Mouse (Mus musculus): ENCODE results near the gene Abcg1. TPM values are rescaled to one million over a fixed set of nuclear protein-coding genes. Genes with fewer than 3 reads are reported as not detected.
A peak's percentile ranks its signal among the peaks of the same experiment; 100 is the strongest.

Gene Abcg1
- polyA plus RNA-seq, 1 experiment from 2014 or later: 5.6 TPM

DNA sequence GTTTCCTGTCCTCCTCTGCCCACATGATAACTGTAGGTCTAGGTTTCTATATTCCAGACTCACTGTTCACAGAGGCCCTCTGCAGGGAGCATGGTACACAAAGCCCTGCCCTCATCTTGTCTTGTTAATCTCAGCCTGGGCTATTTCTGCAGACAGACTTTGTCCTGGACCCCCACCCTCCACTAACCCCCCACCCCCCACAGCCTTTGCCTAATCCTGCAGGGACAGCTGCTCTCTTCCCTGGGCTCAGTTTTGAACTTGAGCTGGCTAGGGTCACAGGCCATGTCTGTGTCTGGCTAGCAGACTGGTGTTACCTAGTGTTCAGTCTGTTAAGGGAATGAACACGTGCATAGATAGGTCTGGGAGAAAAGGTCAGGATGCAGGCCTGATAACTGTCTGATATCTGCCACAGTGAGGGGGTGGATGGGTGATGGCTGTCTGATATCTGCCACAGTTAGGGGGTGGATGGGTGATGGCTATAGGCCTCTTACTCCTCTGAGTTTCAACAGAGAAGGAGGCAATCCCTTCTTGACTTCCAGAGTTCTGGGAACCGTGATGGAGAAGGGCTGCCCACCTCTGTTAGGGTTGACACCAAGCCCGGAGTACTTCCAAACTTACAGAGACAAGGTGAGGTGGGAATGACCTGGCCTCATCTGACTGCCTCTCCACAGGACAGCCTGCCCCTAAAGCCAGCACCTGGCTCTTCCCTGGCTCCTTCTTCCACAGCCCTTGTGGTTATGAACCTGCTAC, 4.0 kb downstream of the Abcg1 start:
- no peak for ATAC-seq

DNA sequence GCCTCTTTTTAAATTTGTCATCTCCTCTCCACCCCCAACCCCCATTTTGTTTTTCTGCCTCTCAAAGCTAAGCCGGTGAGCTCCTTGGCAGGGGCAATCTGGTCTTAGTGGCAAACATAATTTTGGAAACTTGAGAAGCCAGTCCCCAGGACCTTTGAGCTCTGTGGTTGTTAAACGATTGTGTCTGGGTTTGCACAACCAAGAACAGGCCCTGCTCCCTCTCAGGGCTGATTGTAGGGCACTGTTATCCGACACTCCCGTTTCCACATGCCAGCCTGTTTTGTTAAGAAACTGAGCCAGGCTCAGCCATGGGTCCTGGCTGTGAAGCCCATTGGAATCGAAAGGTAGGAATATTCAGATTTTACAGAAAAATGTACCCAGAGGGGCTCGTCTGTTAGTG, 8.6 kb downstream of the Abcg1 start:
- no peaks in the 10 kb centered on the region for H3K36me3 ChIP-seq (ENCODE audit: control insufficient read depth, insufficient read depth, low read length)
- no peaks in the 10 kb centered on the region for H3K27me3 ChIP-seq (replicated peaks; ENCODE audit: control insufficient read depth, insufficient read depth, low read length)
- H3K9me3 ChIP-seq (ENCODE audit: control insufficient read depth, low read length): no peaks in the 10 kb centered on the region
- 57% methylated on average over 6 of the region's 6 CpGs for WGBS
- no peak overlapping the region for H3K4me2 ChIP-seq (ENCODE audit: low read depth, low read length)
- peaks cover 5% of the 10 kb centered on the region for H3K4me1 ChIP-seq (ENCODE audit: control insufficient read depth, insufficient read depth, low read length)
- H3K9ac ChIP-seq (ENCODE audit: low read depth, low read length): no peak overlapping the region
- no peak overlapping the region for H3K27ac ChIP-seq (ENCODE audit: low read length)
- H3K4me3 ChIP-seq (ENCODE audit: low read length): no peak overlapping the region
- ATAC-seq: no peak

More for the DNA sequence above, 4.0 kb downstream of the Abcg1 start:
- H3K27me3 ChIP-seq (replicated peaks; ENCODE audit: control insufficient read depth, insufficient read depth, low read length): peaks cover 17% of the 10 kb centered on the region
- H3K4me1 ChIP-seq (ENCODE audit: control insufficient read depth, insufficient read depth, low read length): peaks cover 12% of the 10 kb centered on the region
- H3K9me3 ChIP-seq (ENCODE audit: control insufficient read depth, low read length): no peaks in the 10 kb centered on the region
- H3K36me3 ChIP-seq (ENCODE audit: control insufficient read depth, insufficient read depth, low read length): no peaks in the 10 kb centered on the region
- WGBS: 72% methylated on average over 3 of the region's 3 CpGs
- H3K4me3 ChIP-seq (ENCODE audit: low read length): no peak overlapping the region
- no peak overlapping the region for H3K4me2 ChIP-seq (ENCODE audit: low read depth, low read length)
- no peak overlapping the region for H3K27ac ChIP-seq (ENCODE audit: low read length)
- no peak overlapping the region for H3K9ac ChIP-seq (ENCODE audit: low read depth, low read length)

GRCm38 (mm10) chr17:31067051-31067450, 9.6 kb downstream of the Abcg1 start:
- H3K27me3 ChIP-seq (replicated peaks; ENCODE audit: control insufficient read depth, insufficient read depth, low read length): no peaks in the 10 kb centered on the region
- 69% methylated on average over 11 of the region's 11 CpGs for WGBS
- no peaks in the 10 kb centered on the region for H3K9me3 ChIP-seq (ENCODE audit: control insufficient read depth, low read length)
- peak; percentile 67 for ATAC-seq
- no peak overlapping the region for H3K4me2 ChIP-seq (ENCODE audit: low read depth, low read length)
- no peak overlapping the region for H3K4me3 ChIP-seq (ENCODE audit: low read length)
- H3K4me1 ChIP-seq (ENCODE audit: control insufficient read depth, insufficient read depth, low read length): peaks cover 9% of the 10 kb centered on the region
- H3K27ac ChIP-seq (ENCODE audit: low read length): no peak overlapping the region
- H3K9ac ChIP-seq (ENCODE audit: low read depth, low read length): no peak overlapping the region
- H3K36me3 ChIP-seq (ENCODE audit: control insufficient read depth, insufficient read depth, low read length): no peaks in the 10 kb centered on the region

GRCm38 (mm10) chr17:31069121-31069520, 11.6 kb downstream of the Abcg1 start:
- 83% methylated on average over 6 of the region's 6 CpGs for WGBS
- Histone ChIP-seq H3K9ac (ENCODE audit: low read depth, low read length) (no peak overlapping the region), H3K4me2 (ENCODE audit: low read depth, low read length) (no peak overlapping the region), H3K9me3 (ENCODE audit: control insufficient read depth, low read length) (no peaks in the 10 kb centered on the region), H3K27me3 (replicated peaks; ENCODE audit: control insufficient read depth, insufficient read depth, low read length) (no peaks in the 10 kb centered on the region), H3K4me3 (ENCODE audit: low read length) (no peak overlapping the region), H3K27ac (ENCODE audit: low read length) (no peak overlapping the region), H3K4me1 (ENCODE audit: control insufficient read depth, insufficient read depth, low read length) (peaks cover 23% of the 10 kb centered on the region), H3K36me3 (ENCODE audit: control insufficient read depth, insufficient read depth, low read length) (no peaks in the 10 kb centered on the region)
- ATAC-seq: no peak

DNA sequence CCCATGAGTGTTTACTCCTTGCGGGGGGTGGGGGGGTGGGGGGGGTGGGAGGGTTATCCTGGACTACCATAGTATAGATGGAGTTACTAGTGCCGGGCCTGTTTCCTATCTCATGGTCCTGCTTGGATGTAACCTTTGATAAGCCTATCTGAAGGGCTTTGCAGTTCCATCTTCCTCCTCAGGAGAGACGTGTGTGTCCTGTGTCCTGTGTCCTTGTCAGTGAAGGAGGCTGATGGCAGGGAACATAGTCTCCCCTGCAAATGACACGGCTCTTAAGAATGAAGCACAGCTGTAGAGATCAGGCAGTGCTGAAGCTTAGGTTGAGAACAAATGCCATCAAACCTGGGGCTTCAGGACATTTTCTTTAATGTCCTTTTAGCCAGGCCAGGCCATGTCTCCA, 12.4 kb downstream of the Abcg1 start:
- H3K27me3 ChIP-seq (replicated peaks; ENCODE audit: control insufficient read depth, insufficient read depth, low read length): no peaks in the 10 kb centered on the region

DNA sequence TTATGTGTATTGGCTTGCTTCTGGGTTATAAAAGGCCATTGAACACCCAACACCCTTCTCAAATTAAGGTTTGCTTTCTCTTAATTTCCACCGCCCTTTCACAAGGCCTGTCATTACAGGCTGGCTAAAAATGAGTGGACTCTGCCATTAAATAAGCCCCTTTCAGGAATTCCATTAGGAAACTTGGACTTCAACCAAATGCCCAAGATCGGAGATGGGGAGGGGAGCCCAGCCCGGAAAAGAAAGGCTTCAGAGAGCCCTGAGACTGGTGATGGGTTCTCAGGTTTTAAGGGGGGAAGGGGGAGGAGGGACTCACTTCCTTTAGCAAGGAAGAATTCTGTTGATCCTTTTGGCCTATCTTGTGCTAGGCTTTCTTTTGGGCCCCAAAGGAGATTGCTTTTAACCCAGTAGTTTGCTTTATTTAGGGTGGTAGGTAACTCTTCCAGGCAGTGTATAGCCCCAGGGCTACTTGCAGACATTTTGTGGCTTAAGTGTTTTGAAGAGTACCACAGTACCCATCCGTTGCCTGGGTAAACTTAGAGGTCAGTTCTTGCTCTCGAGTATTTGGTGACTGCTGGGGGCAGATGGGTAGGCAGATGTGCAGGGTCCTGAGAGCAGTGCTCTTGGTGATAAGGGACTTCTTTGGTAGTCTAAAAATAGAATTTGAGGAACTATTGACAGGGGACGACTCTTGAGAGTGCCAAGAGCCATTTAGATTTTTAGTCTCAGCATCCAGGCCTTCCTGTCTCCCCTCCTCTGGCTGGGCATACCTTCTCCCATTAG, 13.1 kb downstream of the Abcg1 start:
- WGBS: 52% methylated on average over 6 of the region's 6 CpGs
- no peak for ATAC-seq

More for the DNA sequence above, 12.4 kb downstream of the Abcg1 start:
- Histone ChIP-seq H3K4me1 (ENCODE audit: control insufficient read depth, insufficient read depth, low read length) (peaks cover 26% of the 10 kb centered on the region), H3K9ac (ENCODE audit: low read depth, low read length) (no peak overlapping the region), H3K4me2 (ENCODE audit: low read depth, low read length) (no peak overlapping the region), H3K4me3 (ENCODE audit: low read length) (no peak overlapping the region), H3K27ac (ENCODE audit: low read length) (no peak overlapping the region), H3K9me3 (ENCODE audit: control insufficient read depth, low read length) (no peaks in the 10 kb centered on the region), H3K36me3 (ENCODE audit: control insufficient read depth, insufficient read depth, low read length) (no peaks in the 10 kb centered on the region)
- ATAC-seq: no peak
- 80% methylated on average over 4 of the region's 4 CpGs for WGBS

GRCm38 (mm10) chr17:31071421-31072301, 14.2 kb downstream of the Abcg1 start:
- 65% methylated on average over 18 of the region's 18 CpGs for WGBS
- H3K9me3 ChIP-seq (ENCODE audit: control insufficient read depth, low read length): no peaks in the 10 kb centered on the region
- H3K27me3 ChIP-seq (replicated peaks; ENCODE audit: control insufficient read depth, insufficient read depth, low read length): no peaks in the 10 kb centered on the region
- no peak overlapping the region for H3K27ac ChIP-seq (ENCODE audit: low read length)
- no peak overlapping the region for H3K9ac ChIP-seq (ENCODE audit: low read depth, low read length)
- no peak overlapping the region for H3K4me3 ChIP-seq (ENCODE audit: low read length)
- H3K4me1 ChIP-seq (ENCODE audit: control insufficient read depth, insufficient read depth, low read length): peaks cover 26% of the 10 kb centered on the region
- no peaks in the 10 kb centered on the region for H3K36me3 ChIP-seq (ENCODE audit: control insufficient read depth, insufficient read depth, low read length)
- no peak overlapping the region for H3K4me2 ChIP-seq (ENCODE audit: low read depth, low read length)
- no peak for ATAC-seq

More for the DNA sequence above, 13.1 kb downstream of the Abcg1 start:
- Histone ChIP-seq H3K36me3 (ENCODE audit: control insufficient read depth, insufficient read depth, low read length) (no peaks in the 10 kb centered on the region), H3K4me2 (ENCODE audit: low read depth, low read length) (no peak overlapping the region), H3K4me3 (ENCODE audit: low read length) (no peak overlapping the region), H3K27ac (ENCODE audit: low read length) (no peak overlapping the region), H3K9ac (ENCODE audit: low read depth, low read length) (no peak overlapping the region), H3K27me3 (replicated peaks; ENCODE audit: control insufficient read depth, insufficient read depth, low read length) (no peaks in the 10 kb centered on the region), H3K4me1 (ENCODE audit: control insufficient read depth, insufficient read depth, low read length) (peaks cover 26% of the 10 kb centered on the region), H3K9me3 (ENCODE audit: control insufficient read depth, low read length) (no peaks in the 10 kb centered on the region)

GRCm38 (mm10) chr17:31072872-31073271, 15.4 kb downstream of the Abcg1 start:
- Histone ChIP-seq H3K4me2 (ENCODE audit: low read depth, low read length) (peak overlapping the region; percentile 63), H3K27ac (ENCODE audit: low read length) (peak overlapping the region; percentile 29), H3K4me3 (ENCODE audit: low read length) (no peak overlapping the region), H3K9me3 (ENCODE audit: control insufficient read depth, low read length) (no peaks in the 10 kb centered on the region), H3K9ac (ENCODE audit: low read depth, low read length) (no peak overlapping the region; the same call in 1 of the 2 replicates), H3K27me3 (replicated peaks; ENCODE audit: control insufficient read depth, insufficient read depth, low read length) (no peaks in the 10 kb centered on the region), H3K4me1 (ENCODE audit: control insufficient read depth, insufficient read depth, low read length) (peaks cover 26% of the 10 kb centered on the region), H3K36me3 (ENCODE audit: control insufficient read depth, insufficient read depth, low read length) (no peaks in the 10 kb centered on the region)
- peak; percentile 17 for ATAC-seq
- 68% methylated on average over 4 of the region's 4 CpGs for whole genome bisulfite sequencing

Data from intestine, embryonic 16.5 days (tissue).